Mouse (Mus musculus): ENCODE data around the gene Cfap161. TPM values are rescaled to one million over a fixed set of nuclear protein-coding genes. Genes with fewer than 3 reads are reported as not detected.

Gene Cfap161
- polyA plus RNA-seq, 2 experiments: 0.08 TPM; not detected in 1

- 54% methylated on average over 10 of the region's 10 CpGs for WGBS (ENCODE audit: insufficient replicate concordance)
- Histone ChIP-seq H3K9me3 (ENCODE audit: control insufficient read depth, low read length) (no peaks in the 10 kb centered on the region), H3K4me2 (ENCODE audit: low read depth) (no peak overlapping the region), H3K36me3 (replicated peaks; ENCODE audit: control insufficient read depth, insufficient read depth, low read depth) (no peaks in the 10 kb centered on the region), H3K4me3 (ENCODE audit: insufficient read depth in 1 of 2, low read depth in 2 of 2, low read length in 2 of 2) (no peak overlapping the region), H3K4me1 (replicated peaks; ENCODE audit: control insufficient read depth in 2 of 2, insufficient read depth in 2 of 2, low read length in 1 of 2) (no peaks in the 10 kb centered on the region), H3K9ac (replicated peaks) (no peak overlapping the region), H3K27ac (no peak overlapping the region), H3K27me3 (ENCODE audit: control insufficient read depth, insufficient read depth, low read length) (no peaks in the 10 kb centered on the region)
- ATAC-seq (ENCODE audit: insufficient read depth) (no peak), DNase-seq (ENCODE audit: low read depth in 3 of 3, low spot score in 3 of 3) (no peak)
- TF ChIP-seq CTCF (IDR thresholded peaks at IDR 0.05; ENCODE audit: low read depth): no peak
These were observed 32.9 kb upstream of the Cfap161 start for GRCm38 (mm10) chr7:83827402-83828076.

- 39% methylated on average over 2 of the region's 2 CpGs for WGBS (ENCODE audit: insufficient replicate concordance)
- no peaks in the 10 kb centered on the region for H3K9me3 ChIP-seq (ENCODE audit: control insufficient read depth, low read length)
These were observed 32.1 kb upstream of the Cfap161 start for GRCm38 (mm10) chr7:83826808-83827207.

GRCm38 (mm10) chr7:83821951-83822350 lies 27.3 kb upstream of the Cfap161 start:
- 83% methylated on average over 2 of the region's 2 CpGs for WGBS (ENCODE audit: insufficient replicate concordance)

More at GRCm38 (mm10) chr7:83826808-83827207, 32.1 kb upstream of the Cfap161 start:
- TF ChIP-seq CTCF (IDR thresholded peaks at IDR 0.05; ENCODE audit: low read depth): no peak
- TF ChIP-seq EP300 (IDR thresholded peaks at IDR 0.05; ENCODE audit: low read depth): no peak
- H3K9ac ChIP-seq (replicated peaks): no peak overlapping the region
- H3K27ac ChIP-seq: no peak overlapping the region
- ATAC-seq (ENCODE audit: insufficient read depth) (no peak), DNase-seq (ENCODE audit: low read depth in 3 of 3, low spot score in 3 of 3) (no peak)
- H3K36me3 ChIP-seq (replicated peaks; ENCODE audit: control insufficient read depth, insufficient read depth, low read depth): no peaks in the 10 kb centered on the region
- no peak overlapping the region for H3K4me2 ChIP-seq (ENCODE audit: low read depth)
- H3K4me3 ChIP-seq (ENCODE audit: insufficient read depth in 1 of 2, low read depth in 2 of 2, low read length in 2 of 2): no peak overlapping the region
- H3K27me3 ChIP-seq (ENCODE audit: control insufficient read depth, insufficient read depth, low read length): no peaks in the 10 kb centered on the region
- H3K4me1 ChIP-seq (replicated peaks; ENCODE audit: control insufficient read depth in 2 of 2, insufficient read depth in 2 of 2, low read length in 1 of 2): no peaks in the 10 kb centered on the region

GRCm38 (mm10) chr7:83816886-83817285 lies 22.2 kb upstream of the Cfap161 start:
- Histone ChIP-seq H3K9me3 (ENCODE audit: control insufficient read depth, low read length) (no peaks in the 10 kb centered on the region), H3K9ac (replicated peaks) (no peak overlapping the region), H3K27ac (no peak overlapping the region), H3K36me3 (replicated peaks; ENCODE audit: control insufficient read depth, insufficient read depth, low read depth) (no peaks in the 10 kb centered on the region), H3K4me1 (replicated peaks; ENCODE audit: control insufficient read depth in 2 of 2, insufficient read depth in 2 of 2, low read length in 1 of 2) (peaks cover 0 to 7% of the 10 kb centered on the region in 2 experiments; a peak in 2 of 4 replicates), H3K4me3 (ENCODE audit: insufficient read depth in 1 of 2, low read depth in 2 of 2, low read length in 2 of 2) (no peak overlapping the region), H3K4me2 (ENCODE audit: low read depth) (no peak overlapping the region), H3K27me3 (ENCODE audit: control insufficient read depth, insufficient read depth, low read length) (no peaks in the 10 kb centered on the region)
- DNase-seq (ENCODE audit: low read depth in 3 of 3, low spot score in 3 of 3) (no peak), ATAC-seq (ENCODE audit: insufficient read depth) (no peak)
- 72% methylated on average over 5 of the region's 5 CpGs for WGBS (ENCODE audit: insufficient replicate concordance)
- TF ChIP-seq CTCF (IDR thresholded peaks at IDR 0.05; ENCODE audit: low read depth) (no peak), EP300 (IDR thresholded peaks at IDR 0.05; ENCODE audit: low read depth) (no peak)

More at GRCm38 (mm10) chr7:83821951-83822350, 27.3 kb upstream of the Cfap161 start:
- no peak overlapping the region for H3K27ac ChIP-seq
- no peak for TF ChIP-seq CTCF (IDR thresholded peaks at IDR 0.05; ENCODE audit: low read depth)
- no peak for TF ChIP-seq EP300 (IDR thresholded peaks at IDR 0.05; ENCODE audit: low read depth)
- no peak for DNase-seq (ENCODE audit: low read depth in 3 of 3, low spot score in 3 of 3)
- H3K4me2 ChIP-seq (ENCODE audit: low read depth): no peak overlapping the region
- no peak overlapping the region for H3K9ac ChIP-seq (replicated peaks)
- no peaks in the 10 kb centered on the region for H3K9me3 ChIP-seq (ENCODE audit: control insufficient read depth, low read length)
- H3K36me3 ChIP-seq (replicated peaks; ENCODE audit: control insufficient read depth, insufficient read depth, low read depth): no peaks in the 10 kb centered on the region
- ATAC-seq (ENCODE audit: insufficient read depth): no peak
- H3K4me3 ChIP-seq (ENCODE audit: insufficient read depth in 1 of 2, low read depth in 2 of 2, low read length in 2 of 2): no peak overlapping the region
- H3K27me3 ChIP-seq (ENCODE audit: control insufficient read depth, insufficient read depth, low read length): no peaks in the 10 kb centered on the region
- H3K4me1 ChIP-seq (replicated peaks; ENCODE audit: control insufficient read depth in 2 of 2, insufficient read depth in 2 of 2, low read length in 1 of 2): no peaks in the 10 kb centered on the region

GRCm38 (mm10) chr7:83815646-83816045 lies 21.0 kb upstream of the Cfap161 start:
- H3K4me3 ChIP-seq (ENCODE audit: insufficient read depth in 1 of 2, low read depth in 2 of 2, low read length in 2 of 2): no peak overlapping the region
- H3K27ac ChIP-seq: no peak overlapping the region
- WGBS (ENCODE audit: insufficient replicate concordance): 53% methylated on average over 1 of the region's 1 CpGs
- ATAC-seq (ENCODE audit: insufficient read depth): no peak
- no peak overlapping the region for H3K4me2 ChIP-seq (ENCODE audit: low read depth)
- H3K9ac ChIP-seq (replicated peaks): no peak overlapping the region
- H3K4me1 ChIP-seq (replicated peaks; ENCODE audit: control insufficient read depth in 2 of 2, insufficient read depth in 2 of 2, low read length in 1 of 2): peaks cover 0 to 11% of the 10 kb centered on the region in 2 experiments; a peak in 2 of 4 replicates
- TF ChIP-seq CTCF (IDR thresholded peaks at IDR 0.05; ENCODE audit: low read depth): no peak
- TF ChIP-seq EP300 (IDR thresholded peaks at IDR 0.05; ENCODE audit: low read depth): no peak
- H3K36me3 ChIP-seq (replicated peaks; ENCODE audit: control insufficient read depth, insufficient read depth, low read depth): no peaks in the 10 kb centered on the region
- no peak for DNase-seq (ENCODE audit: low read depth in 3 of 3, low spot score in 3 of 3)
- H3K9me3 ChIP-seq (ENCODE audit: control insufficient read depth, low read length): no peaks in the 10 kb centered on the region
- no peaks in the 10 kb centered on the region for H3K27me3 ChIP-seq (ENCODE audit: control insufficient read depth, insufficient read depth, low read length)

Measured in liver, embryonic 14.5 days (tissue).